Mouse (Mus musculus) thymus, postnatal 25 days (tissue): ENCODE measurements around the gene Ckap4.
"Not testable (repeated sequence)": the region's sequence is repeated elsewhere in the genome, so short reads cannot be mapped to it uniquely, and the experiment has no call there.

Experiments used
- DNase-seq: peaks from one replicate; pipeline ENCODE4 v3.0.0; 2022

Ckap4 gene

DNA sequence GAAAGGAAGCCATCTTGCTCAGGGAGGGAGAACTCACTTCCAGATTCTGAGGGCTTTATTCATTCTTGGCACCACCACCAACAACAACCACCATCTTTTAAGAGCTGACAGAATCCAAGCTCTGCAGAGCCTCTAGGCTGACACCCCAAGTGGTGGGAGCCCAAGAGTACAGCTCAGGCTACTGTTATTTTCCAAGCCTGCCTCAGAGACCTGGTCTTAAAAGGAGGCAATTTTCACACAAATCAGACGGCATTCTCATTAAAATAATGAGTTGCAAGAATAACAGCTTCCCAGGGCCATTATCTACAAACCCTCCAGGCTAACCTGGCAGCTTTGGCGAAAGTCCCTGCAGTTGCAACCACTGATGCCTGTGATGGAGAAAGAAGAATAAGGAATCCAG is 37.1 kb downstream of the Ckap4 start:
- DNase-seq = no peak

DNA sequence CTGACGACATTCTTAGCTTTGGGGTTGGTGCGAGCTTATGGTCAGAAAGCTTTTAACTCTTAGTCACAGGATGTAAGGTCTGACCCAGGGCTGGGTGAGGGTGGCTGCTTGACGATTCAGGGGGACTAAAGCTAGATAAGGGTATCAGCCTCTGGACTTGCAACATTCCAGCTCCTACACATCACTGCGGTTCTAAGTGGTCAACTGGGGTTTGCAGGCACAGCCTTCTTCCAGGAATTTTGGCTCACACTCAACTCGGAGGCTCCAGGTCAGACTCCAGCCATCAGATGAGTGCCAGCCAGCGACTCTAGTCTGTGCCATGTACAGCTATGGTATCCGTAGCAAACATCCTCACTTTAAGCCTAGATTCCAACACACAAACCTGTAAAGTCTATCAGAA is 39.4 kb downstream of the Ckap4 start:
- DNase-seq = no peak

DNA sequence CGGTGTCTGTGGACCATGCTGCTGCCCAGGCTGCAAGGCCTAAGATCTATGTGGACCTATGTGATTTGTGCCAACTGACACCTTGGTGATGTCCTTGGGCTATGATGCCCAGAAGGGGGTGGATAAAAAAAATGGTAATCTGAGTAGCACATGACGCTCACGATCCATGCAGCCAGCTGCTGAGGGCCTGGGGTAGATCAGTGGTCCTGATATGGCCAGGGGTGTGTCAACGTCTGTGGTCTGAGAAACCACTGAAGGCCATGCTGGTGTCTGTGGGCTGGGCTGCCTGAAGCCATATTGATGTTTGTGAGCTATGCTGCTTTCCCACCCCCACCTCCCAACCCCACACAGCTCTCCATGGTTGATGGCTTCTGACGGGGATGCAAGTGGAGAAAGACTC is 43.7 kb downstream of the Ckap4 start:
- no peak for DNase-seq

DNA sequence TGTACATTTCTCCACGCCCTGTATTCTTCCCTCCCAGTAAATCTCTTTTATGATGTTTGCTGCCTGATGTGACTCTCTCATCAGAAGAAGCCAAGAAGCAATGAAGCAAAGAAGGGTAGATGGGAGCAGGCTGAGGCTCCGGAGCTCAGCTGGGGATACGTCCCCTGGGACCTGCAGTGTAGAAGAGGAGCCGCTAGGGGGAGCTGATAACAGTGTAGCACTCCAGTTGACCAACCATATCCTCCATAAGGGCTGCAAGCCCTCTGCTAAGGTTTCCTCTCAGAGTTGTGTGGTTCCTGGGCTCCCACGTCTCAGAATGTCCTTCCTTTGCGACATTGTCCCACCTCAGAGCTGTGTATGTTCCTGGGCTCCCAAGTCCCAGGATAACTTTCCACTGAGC is 45.5 kb downstream of the Ckap4 start:
- DNase-seq = peak; percentile 74

DNA sequence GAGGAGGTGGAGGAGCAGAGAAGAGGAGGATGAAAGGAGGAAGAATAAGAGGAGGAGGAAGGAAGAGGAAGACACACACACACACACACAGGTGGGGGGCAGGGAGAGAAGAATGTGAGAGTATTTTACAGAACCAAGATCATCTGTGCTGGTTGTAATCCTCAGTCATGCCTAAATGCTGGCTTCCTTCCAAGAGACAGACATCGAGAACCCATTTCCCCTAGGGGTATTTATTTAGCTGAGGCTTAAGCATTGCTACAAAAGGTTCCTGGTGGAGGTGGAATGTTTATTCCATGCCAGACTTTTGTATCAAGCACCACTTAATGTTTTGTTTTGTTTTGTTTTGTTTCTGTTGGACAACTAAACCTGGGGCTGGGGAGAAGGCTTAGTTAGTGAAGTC is 49.2 kb downstream of the Ckap4 start:
- DNase-seq = no peak

DNA sequence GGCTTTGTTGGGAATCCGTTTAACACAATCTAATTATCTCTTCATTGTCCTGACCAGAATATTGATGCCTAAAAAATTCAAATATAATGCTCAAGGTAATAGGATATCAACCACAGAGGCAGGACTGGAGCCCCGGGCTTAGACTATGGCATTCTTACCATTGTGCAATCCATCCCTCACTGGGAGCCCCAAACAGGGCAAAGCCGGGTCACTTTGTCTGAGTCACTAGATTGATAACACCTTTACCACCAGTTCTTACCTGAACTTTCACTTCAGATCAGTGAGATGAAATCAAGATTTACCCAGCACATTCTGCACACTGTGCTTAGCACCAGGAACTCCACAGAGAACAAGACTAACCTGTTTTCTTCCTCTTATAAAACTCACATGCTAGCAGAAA is 50.3 kb downstream of the Ckap4 start:
- DNase-seq = no peak

DNA sequence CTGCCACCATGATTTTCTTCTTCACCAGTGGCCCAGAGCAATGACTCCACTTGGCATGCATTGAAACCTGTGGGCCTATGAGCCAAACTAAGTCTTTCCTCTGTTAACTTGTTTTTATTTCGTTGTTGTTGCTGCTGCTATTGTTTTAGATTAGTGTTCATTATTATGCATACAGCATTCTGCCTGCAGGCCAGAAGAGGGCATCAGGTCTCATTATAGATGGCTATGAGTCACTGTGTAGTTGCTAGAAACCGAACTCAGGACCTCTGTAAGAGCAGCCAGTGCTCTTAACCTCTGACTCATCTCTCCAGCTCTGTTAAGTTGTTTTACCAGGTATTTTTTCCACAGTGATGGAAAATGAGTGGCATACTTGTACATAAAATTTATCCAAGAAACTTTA is 50.8 kb downstream of the Ckap4 start:
- DNase-seq = no peak

DNA sequence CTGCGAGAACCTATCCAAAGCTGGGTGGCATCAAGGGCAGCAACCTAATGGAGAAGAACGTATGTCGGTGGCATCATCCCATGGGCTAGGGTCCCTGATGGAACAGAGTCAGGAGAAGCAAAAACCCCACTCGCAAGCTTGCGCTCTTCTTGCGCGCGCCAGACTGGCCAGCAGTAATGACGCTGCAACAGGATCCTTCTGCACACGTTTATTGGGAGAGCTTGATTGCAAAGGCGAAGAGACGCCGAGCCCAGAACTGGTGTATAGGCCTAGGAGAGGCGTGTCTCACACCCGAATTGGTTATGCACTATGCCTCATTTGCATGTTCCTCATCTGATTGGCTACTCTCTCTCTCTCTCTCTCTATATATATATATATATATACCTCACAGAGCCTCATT is 51.4 kb downstream of the Ckap4 start:
- not testable (repeated sequence) for DNase-seq

DNA sequence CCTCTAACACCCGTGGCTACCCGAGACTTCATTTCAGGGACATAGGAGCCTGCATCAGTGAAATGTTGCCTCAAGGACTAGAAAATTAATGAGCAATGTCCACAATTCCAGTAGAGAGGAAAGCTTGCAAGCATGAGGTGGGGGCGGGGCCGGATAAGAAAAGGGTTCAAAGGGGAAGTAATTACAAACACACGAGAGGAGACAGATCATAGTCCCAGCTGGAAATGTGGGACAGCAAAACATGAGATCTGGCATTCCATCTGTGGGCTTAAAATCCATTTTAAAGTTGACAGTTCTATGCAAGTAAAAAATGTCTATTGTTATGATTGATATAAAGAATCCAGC is 52.6 kb downstream of the Ckap4 start:
- no peak for DNase-seq

DNA sequence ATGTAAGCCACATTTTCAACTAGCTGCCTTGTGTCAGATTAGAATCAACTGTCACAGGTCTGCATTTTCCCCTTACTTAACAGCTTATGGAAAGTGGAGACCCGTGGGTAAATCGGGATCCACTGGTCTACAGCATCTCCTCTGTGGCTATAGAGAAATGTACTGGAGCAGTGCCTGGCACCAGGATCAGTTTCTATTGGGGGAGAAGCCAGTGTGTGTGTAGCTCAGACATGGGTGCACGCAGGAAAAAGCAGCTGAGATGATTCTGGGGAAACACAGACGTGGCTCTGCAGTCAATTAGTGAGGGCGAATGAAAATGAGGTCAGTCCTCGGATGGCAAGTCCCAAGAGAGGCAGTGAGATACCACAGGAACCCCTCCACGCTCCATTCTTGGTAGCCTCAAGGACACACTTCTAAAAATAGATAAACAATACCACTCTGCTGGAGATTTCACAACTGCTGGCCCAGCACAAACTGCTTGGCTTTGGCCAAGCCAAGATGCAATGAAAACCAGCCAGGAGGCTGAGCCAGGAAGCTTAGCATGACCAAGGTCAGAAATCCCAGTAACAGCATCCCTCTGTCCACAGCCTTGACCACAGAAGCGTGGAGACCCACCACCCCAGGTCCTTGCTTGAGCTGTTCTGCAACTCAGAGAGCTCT is 53.1 kb downstream of the Ckap4 start:
- no peak for DNase-seq

DNA sequence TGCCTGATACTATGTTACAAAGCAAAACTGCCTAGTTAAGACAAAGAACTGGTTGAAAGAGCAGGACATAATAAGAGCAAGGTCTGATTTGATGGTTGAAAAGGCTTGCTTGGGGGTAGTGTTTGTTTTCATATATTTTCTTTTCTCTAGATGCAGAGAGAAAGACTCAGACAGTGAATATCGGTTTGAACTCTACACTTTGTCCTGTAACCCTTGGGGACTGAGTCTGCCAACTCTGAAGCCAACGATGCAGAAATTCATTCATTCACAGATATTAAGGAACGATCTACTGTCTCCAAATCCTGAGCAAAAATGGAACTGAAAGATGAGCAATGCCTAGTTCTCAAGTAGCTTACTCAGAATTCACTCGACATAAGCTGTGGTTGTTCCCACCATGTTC is 53.7 kb downstream of the Ckap4 start:
- DNase-seq = no peak

DNA sequence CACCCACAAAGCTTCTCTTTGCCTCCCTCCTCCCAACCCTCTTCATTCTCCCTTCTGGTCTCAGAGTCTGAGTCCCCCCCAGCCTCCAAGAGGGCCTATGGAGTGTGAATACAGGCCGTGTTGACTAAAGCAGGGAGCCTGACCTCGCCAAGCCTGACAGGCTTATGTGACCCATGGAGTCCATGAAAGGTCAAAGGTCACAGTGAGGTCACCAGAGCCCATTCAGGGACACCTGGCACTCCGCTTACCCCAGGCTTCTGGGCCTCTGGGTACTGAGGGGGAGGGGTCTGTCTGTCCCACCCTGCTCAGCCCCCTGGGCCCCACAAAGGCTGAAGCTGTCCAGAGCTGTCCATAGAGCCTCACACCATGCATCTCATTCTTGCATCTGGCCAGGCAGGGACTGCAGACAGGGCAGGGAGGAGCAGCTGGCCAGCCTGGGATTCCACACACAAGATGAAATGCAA is 56.2 kb downstream of the Ckap4 start:
- DNase-seq = no peak

DNA sequence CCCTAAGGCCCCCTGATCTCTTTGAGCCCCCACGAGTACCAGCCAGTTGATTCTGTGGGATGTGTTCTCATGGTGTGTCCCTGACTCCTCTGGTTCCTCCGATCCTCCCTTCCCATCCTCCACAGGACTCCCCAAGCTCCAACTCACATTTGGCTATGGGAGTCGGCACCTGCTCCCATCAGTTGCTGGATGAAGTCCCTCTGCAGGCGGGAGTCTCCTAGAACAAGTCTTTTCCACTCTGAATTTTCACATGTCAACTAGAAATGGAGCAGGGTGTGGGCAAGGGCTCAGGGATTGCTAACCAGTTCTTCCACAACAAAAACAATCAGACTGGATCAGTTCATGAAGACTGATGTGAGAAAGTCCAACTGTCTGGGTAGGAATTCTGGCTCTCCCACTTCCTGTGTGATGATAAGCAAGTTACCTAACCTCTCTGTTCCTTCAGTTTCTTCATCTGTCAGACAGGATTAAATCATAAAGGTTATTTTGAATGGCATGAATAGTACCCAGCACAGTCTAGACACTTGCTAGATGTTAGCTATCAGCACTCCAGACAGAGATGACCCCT is 56.7 kb downstream of the Ckap4 start:
- DNase-seq = no peak
